Mouse (Mus musculus) forebrain, embryonic 10.5 days (tissue): ENCODE measurements at regions not wholly inside any gene's neighbourhood (a gene's known extent, or its start where the extent isn't known, plus 50 kb on each side); places are given as distances from the start of the nearest gene placed in this dataset.

Source experiments
- DNase-seq: peaks from one replicate; pipeline ENCODE4 v3.0.0-alpha.2; 2017; ENCODE audit warnings: low spot score; ENCODE audit errors: extremely low spot score
- H3K27ac ChIP-seq: fragments of 300-500 bp; sonication (generic); 2 replicates; pipeline ENCODE4 v1.5.1; 2016; ENCODE audit warnings: mild to moderate bottlenecking
- H3K27me3 ChIP-seq: fragments of 300-500 bp; sonication (generic); 2 replicates; pipeline ENCODE4 v1.6.1; 2016; ENCODE audit warnings: mild to moderate bottlenecking; ENCODE audit not compliant: poor library complexity, severe bottlenecking
- H3K36me3 ChIP-seq: fragments of 300-500 bp; sonication (generic); replicated peaks from 2 replicates; pipeline ENCODE4 v1.6.1; 2016; ENCODE audit warnings: mild to moderate bottlenecking, moderate library complexity
- H3K4me1 ChIP-seq: fragments of 300-500 bp; sonication (generic); 2 replicates; pipeline ENCODE4 v1.6.1; 2016
- H3K4me3 ChIP-seq: fragments of 300-500 bp; sonication (generic); 2 replicates; pipeline ENCODE4 v1.5.1; 2016; ENCODE audit warnings: mild to moderate bottlenecking, moderate library complexity
- H3K9me3 ChIP-seq: fragments of 300-500 bp; sonication (generic); 2 replicates; pipeline ENCODE4 v1.6.1; 2016; ENCODE audit warnings: mild to moderate bottlenecking, moderate library complexity
- WGBS: fragments of 180-500 bp; shearing (Covaris S2); methylation state at CpG from one replicate; pipeline ENCODE4 v1.1.7; 2016; 5-methylcytosine and 5-hydroxymethylcytosine counted together

GRCm38 (mm10) chr14:76935453-76935852, 101.1 kb upstream of the Ccdc122 start:
- H3K9me3 ChIP-seq = no peaks in the 10 kb centered on the region
- H3K4me3 ChIP-seq = no peak overlapping the region
- no peaks in the 10 kb centered on the region for H3K27me3 ChIP-seq
- 83% methylated on average over 2 of the region's 2 CpGs for WGBS
- no peak overlapping the region for H3K27ac ChIP-seq
- peaks cover 14% of the 10 kb centered on the region for H3K4me1 ChIP-seq
- no peaks in the 10 kb centered on the region for H3K36me3 ChIP-seq
- no peak for DNase-seq

- WGBS = 91% methylated on average over 6 of the region's 6 CpGs
These were observed 103.7 kb upstream of the Ccdc122 start for GRCm38 (mm10) chr14:76932890-76933289.

DNA sequence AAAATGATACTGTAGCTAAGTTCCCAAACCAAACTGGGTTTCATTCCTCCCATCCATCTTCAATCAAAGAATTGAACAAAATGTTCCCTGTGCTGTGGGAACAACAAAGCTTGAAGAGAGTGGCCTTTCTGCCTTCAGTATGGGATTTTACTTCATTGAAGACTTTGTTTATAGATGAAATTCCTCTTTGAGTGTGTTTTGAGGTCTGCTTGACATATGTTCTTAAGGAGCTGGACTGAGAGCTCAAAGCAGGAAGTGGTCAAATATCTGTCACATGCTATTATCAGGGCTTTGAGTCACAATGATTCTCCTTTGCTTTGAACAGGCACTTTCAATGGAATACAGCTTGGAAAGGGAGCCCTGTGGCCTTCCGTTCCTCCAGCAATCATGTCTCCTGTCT, 105.2 kb upstream of the Ccdc122 start:
- DNase-seq = no peak
- Histone ChIP-seq H3K4me1 (no peaks in the 10 kb centered on the region; the same call in 1 of the 2 replicates), H3K27me3 (no peaks in the 10 kb centered on the region), H3K4me3 (no peak overlapping the region), H3K27ac (no peak overlapping the region), H3K36me3 (no peaks in the 10 kb centered on the region), H3K9me3 (no peaks in the 10 kb centered on the region)
- 77% methylated on average over 1 of the region's 1 CpGs for WGBS

More at GRCm38 (mm10) chr14:76932890-76933289, 103.7 kb upstream of the Ccdc122 start:
- Histone ChIP-seq H3K27me3 (no peaks in the 10 kb centered on the region), H3K4me1 (peaks cover 7% of the 10 kb centered on the region), H3K36me3 (no peaks in the 10 kb centered on the region), H3K9me3 (no peaks in the 10 kb centered on the region), H3K4me3 (no peak overlapping the region), H3K27ac (no peak overlapping the region)
- DNase-seq = no peak

GRCm38 (mm10) chr14:76929562-76929961, 107.0 kb upstream of the Ccdc122 start:
- no peaks in the 10 kb centered on the region for H3K36me3 ChIP-seq
- WGBS = 89% methylated on average over 3 of the region's 3 CpGs
- H3K9me3 ChIP-seq = no peaks in the 10 kb centered on the region
- DNase-seq = no peak
- no peak overlapping the region for H3K4me3 ChIP-seq
- no peaks in the 10 kb centered on the region for H3K27me3 ChIP-seq
- H3K27ac ChIP-seq = no peak overlapping the region
- no peaks in the 10 kb centered on the region; the same call in 1 of the 2 replicates for H3K4me1 ChIP-seq

DNA sequence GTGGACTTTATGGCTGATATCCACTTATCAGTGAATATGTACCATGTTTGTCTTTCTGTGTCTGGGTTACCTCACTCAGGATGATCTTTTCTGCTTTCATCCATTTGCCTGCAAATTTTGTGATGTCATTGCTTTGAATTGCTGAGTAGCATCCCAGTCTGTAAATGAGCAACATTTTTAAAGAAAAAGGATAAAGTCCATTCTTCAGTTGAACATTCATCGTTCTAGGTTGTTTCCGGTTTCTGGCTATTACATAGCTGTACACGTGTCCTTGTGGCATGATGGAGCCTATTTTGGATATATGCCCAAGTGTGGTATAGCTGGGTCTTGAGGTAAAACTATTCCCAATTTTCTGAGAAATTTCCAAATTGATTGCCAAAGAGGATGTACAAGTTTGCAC, 107.9 kb upstream of the Ccdc122 start:
- no peak for DNase-seq
- Histone ChIP-seq H3K27ac (no peak overlapping the region), H3K27me3 (no peaks in the 10 kb centered on the region), H3K4me1 (no peaks in the 10 kb centered on the region), H3K36me3 (no peaks in the 10 kb centered on the region), H3K9me3 (no peaks in the 10 kb centered on the region), H3K4me3 (no peak overlapping the region)
- WGBS = 92% methylated on average over 3 of the region's 3 CpGs

- Histone ChIP-seq H3K4me1 (no peaks in the 10 kb centered on the region), H3K27me3 (no peaks in the 10 kb centered on the region), H3K9me3 (no peaks in the 10 kb centered on the region), H3K4me3 (no peak overlapping the region), H3K36me3 (no peaks in the 10 kb centered on the region), H3K27ac (no peak overlapping the region)
- WGBS = 83% methylated on average over 5 of the region's 5 CpGs
- DNase-seq = no peak
These were observed 109.2 kb upstream of the Ccdc122 start for GRCm38 (mm10) chr14:76927245-76927806.

DNA sequence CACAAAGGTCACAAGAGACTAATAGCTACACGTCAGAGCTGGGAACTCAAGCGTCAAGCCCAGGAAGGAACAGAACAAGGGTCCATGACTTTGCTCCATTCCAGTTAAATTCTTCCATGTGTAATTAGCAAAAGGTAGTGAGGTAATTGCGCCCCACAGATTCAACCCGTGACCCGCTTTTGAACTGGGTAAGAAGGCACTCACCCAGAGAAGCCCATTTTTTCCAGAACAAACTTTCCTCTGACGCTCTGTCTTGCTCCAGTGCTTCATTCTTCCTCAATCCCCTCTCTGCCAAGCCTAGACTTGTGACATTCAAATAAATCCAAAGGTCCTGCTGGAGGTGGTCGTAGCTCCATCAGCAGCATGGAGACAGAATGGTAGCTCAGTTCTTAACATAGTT, 110.2 kb upstream of the Ccdc122 start:
- DNase-seq = no peak
- Histone ChIP-seq H3K4me3 (no peak overlapping the region), H3K27ac (no peak overlapping the region)

DNA sequence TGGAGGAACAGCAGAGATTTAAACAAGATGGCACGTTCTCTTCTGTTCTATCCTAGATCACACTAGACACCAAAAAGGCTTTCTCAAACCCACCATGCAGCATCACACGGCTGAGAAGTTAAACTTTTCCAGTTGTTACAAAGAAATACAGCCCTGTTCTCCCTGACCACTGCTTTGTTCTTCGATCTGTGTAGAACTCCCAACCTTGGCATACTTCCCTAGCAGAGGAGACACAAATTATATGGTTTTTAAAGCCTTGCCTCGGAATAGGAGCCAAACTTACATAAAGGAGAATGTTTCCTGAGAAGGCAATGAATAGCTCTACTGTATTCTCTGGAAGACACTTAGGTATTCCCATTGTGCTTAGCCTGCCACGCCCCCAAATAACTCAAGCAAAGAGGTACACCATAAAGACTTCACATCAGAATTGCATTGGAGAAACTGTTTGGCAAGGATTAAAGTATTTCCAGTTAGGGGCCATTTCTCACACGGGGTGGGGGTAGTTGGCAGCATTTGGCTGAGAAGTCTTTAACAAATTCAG, 114.1 kb upstream of the Ccdc122 start:
- H3K36me3 ChIP-seq = no peaks in the 10 kb centered on the region
- no peak overlapping the region for H3K27ac ChIP-seq
- H3K9me3 ChIP-seq = no peaks in the 10 kb centered on the region
- H3K4me1 ChIP-seq = no peaks in the 10 kb centered on the region
- DNase-seq = no peak
- H3K4me3 ChIP-seq = no peak overlapping the region
- H3K27me3 ChIP-seq = no peaks in the 10 kb centered on the region
- 83% methylated on average over 6 of the region's 6 CpGs for WGBS

More for the DNA sequence above, 110.2 kb upstream of the Ccdc122 start:
- Histone ChIP-seq H3K4me1 (no peaks in the 10 kb centered on the region), H3K36me3 (no peaks in the 10 kb centered on the region), H3K9me3 (no peaks in the 10 kb centered on the region), H3K27me3 (no peaks in the 10 kb centered on the region)
- WGBS = 85% methylated on average over 7 of the region's 7 CpGs

- no peaks in the 10 kb centered on the region for H3K36me3 ChIP-seq
- H3K4me3 ChIP-seq = no peak overlapping the region
- no peaks in the 10 kb centered on the region for H3K9me3 ChIP-seq
- whole genome bisulfite sequencing = 81% methylated on average over 3 of the region's 3 CpGs
- peaks cover under 1% of the 10 kb centered on the region; the same call in 1 of the 2 replicates for H3K4me1 ChIP-seq
- no peak for DNase-seq
- H3K27ac ChIP-seq = no peak overlapping the region
- H3K27me3 ChIP-seq = no peaks in the 10 kb centered on the region
These were observed 118.5 kb upstream of the Ccdc122 start for GRCm38 (mm10) chr14:76918091-76918490.

DNA sequence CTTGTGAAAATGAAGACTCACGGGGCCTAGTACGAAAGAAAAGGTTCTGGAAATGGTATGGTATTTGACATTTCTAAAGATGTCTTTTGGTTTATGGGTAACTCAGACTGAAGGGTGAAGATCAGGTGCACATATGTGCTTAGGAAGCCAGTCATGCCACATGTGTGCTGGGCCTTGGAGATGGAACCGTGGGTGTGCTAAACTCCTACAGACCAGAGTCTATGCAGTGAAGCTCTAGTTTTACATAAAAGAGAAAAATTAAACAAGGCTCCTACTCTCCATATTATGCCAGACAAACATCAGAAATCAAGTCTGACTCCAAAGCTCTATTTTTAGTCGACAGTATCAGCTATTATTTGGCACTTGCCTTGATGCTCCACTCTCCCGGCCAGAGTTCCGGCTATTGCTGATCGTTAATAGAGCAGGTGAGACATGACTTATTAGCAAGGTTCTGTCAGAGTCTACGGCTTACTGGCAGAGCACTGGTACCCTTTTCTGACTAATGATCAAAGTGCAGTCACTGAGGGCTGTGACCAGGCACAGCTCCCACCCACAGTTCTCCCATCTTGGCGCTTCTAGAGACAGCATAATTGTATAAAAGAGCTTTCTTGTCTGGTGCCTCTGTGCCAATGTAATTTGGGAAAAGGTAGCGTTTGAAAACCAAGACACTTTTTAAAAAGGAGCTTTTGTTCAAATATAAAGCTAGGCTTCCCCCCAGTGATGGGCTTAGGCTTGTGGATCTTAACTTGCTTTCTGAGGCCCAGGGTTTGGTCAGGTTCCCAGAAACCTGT, 119.2 kb upstream of the Ccdc122 start:
- 89% methylated on average over 10 of the region's 10 CpGs for WGBS
- H3K27me3 ChIP-seq = no peaks in the 10 kb centered on the region
- H3K36me3 ChIP-seq = no peaks in the 10 kb centered on the region
- no peak for DNase-seq
- H3K9me3 ChIP-seq = no peaks in the 10 kb centered on the region
- H3K27ac ChIP-seq = no peak overlapping the region
- H3K4me3 ChIP-seq = no peak overlapping the region
- peaks cover 9% of the 10 kb centered on the region for H3K4me1 ChIP-seq

DNA sequence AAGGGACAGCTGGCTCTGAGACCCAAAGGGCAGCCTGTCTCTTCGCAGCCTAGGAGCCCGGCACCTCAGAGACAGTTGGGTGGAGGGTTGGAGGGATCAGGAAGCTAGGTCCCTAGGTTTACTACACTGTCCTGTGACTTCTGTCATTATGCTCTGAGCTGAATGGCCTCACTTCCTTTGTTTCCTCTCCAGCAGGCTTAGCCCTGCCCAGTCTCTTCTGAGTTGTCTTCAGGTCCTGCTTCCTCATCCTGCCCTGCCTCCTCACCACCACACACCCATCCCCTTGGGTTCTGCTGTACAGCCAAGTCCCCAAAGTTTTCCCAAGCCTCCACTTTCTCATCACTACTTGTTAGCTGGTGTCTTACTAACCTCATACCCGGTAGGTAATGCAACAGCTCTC, 122.7 kb upstream of the Ccdc122 start:
- H3K4me1 ChIP-seq = peaks cover 14% of the 10 kb centered on the region
- 91% methylated on average over 3 of the region's 3 CpGs for WGBS
- no peaks in the 10 kb centered on the region for H3K36me3 ChIP-seq
- no peak overlapping the region for H3K4me3 ChIP-seq
- H3K27ac ChIP-seq = peak overlapping the region; percentile 22; the same call in 1 of the 2 replicates
- no peaks in the 10 kb centered on the region for H3K9me3 ChIP-seq
- no peaks in the 10 kb centered on the region for H3K27me3 ChIP-seq
- DNase-seq = no peak

DNA sequence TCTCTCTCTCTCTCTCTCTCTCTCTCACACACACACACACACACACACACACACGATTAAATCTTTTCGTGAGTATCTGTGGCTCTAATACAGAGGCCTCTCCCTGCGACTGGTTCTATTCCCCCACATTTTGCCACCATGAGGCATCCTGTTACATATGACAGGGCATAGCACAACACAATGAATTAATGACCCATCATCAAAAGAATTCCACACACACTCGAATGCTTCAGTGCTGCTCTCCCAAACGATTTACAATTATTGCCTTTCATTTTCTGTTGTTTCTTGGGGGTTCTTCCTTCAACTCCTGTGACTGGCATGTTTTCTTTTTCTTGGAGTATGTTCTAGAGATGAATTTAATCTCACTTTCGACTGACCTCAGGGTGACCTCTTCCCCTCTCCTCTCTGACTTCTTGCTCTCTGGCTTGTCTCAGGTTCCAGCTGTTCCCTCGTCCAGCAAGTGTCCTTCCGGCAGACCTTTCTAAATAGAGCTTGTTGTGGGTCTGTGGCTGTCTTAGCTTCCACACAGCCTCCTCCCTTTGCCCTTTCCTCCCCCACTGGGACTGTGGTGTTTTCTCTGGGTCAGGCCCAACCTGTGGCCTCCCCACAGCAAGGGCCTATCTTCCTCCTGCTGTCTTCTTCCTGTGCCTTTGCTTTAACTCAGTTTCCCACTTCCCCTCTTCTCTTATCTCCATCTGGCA, 124.1 kb upstream of the Ccdc122 start:
- no peak for DNase-seq

GRCm38 (mm10) chr14:76911271-76911670, 125.3 kb upstream of the Ccdc122 start:
- 94% methylated on average over 5 of the region's 5 CpGs for WGBS
- no peaks in the 10 kb centered on the region for H3K27me3 ChIP-seq
- H3K36me3 ChIP-seq = no peaks in the 10 kb centered on the region
- peaks cover 20% of the 10 kb centered on the region for H3K4me1 ChIP-seq
- H3K4me3 ChIP-seq = no peak overlapping the region
- DNase-seq = no peak
- H3K9me3 ChIP-seq = no peaks in the 10 kb centered on the region
- no peak overlapping the region for H3K27ac ChIP-seq

More for the DNA sequence above, 124.1 kb upstream of the Ccdc122 start:
- H3K36me3 ChIP-seq = no peaks in the 10 kb centered on the region
- no peak overlapping the region for H3K4me3 ChIP-seq
- no peaks in the 10 kb centered on the region for H3K27me3 ChIP-seq
- 0 out of 2 replicates have a peak overlapping the region, but pooled peaks have one; percentile 4 for H3K27ac ChIP-seq
- peaks cover 20% of the 10 kb centered on the region for H3K4me1 ChIP-seq
- no peaks in the 10 kb centered on the region for H3K9me3 ChIP-seq
- WGBS = 52% methylated on average over 8 of the region's 8 CpGs
